Mouse (Mus musculus): ENCODE measurements at regions not wholly inside any gene's neighbourhood (a gene's known extent, or its start where the extent isn't known, plus 50 kb on each side); places are given as distances from the start of the nearest gene placed in this dataset.

- no peak for TF ChIP-seq POLR2A (IDR thresholded peaks at IDR 0.05; ENCODE audit: insufficient read depth, low read depth, low read length)
- no peak for TF ChIP-seq CTCF (IDR thresholded peaks at IDR 0.05; ENCODE audit: insufficient read depth, low read depth, low read length)
These were observed 55.8 kb downstream of the Zfp648 start for GRCm38 (mm10) chr1:154256811-154257210.

Data from olfactory bulb, adult 2 months (tissue).